Mouse (Mus musculus) MEL (cell line): Measurements from ENCODE around the gene Acp4. TPM values are rescaled to one million over a fixed set of nuclear protein-coding genes. Genes with fewer than 3 reads are reported as not detected.
A peak's percentile ranks its signal among the peaks of the same experiment; 100 is the strongest.

ENCODE experiments used
- DNase-seq: peaks from one replicate; pipeline ENCODE4 v3.0.0; 2011; ENCODE audit warnings: low read depth, low spot score
- H3K27ac ChIP-seq: 2 replicates; pipeline ENCODE4 v1.5.1; 2012; ENCODE audit warnings: low read depth, mild to moderate bottlenecking, control low read depth, low read length, moderate library complexity; ENCODE audit not compliant: control insufficient read depth
- H3K27me3 ChIP-seq, 2 experiments: fragments of 150-350 bp in 1 of 2; sonication (generic) in 1 of 2; 2 replicates each; pipeline ENCODE4 v1.6.1; 2012; ENCODE audit warnings: low read length in 2 of 2, mild to moderate bottlenecking in 2 of 2, improper control_type of control experiment in 1 of 2, moderate library complexity in 1 of 2; ENCODE audit not compliant: insufficient read depth in 2 of 2, control insufficient read depth in 1 of 2
- H3K36me3 ChIP-seq, 2 experiments: 2 replicates each; pipeline ENCODE4 v1.6.1; 2012 to 2014; ENCODE audit warnings: low read length in 2 of 2, improper control_type of control experiment in 1 of 2, inconsistent platforms in 1 of 2, mild to moderate bottlenecking in 1 of 2; ENCODE audit not compliant: insufficient read depth in 2 of 2, control insufficient read depth in 1 of 2
- H3K4me1 ChIP-seq, 2 experiments: fragments of 150-350 bp in 1 of 2; sonication (generic) in 1 of 2; 2 replicates each; pipeline ENCODE4 v1.6.1; 2012; ENCODE audit warnings: low read length in 2 of 2, improper control_type of control experiment in 1 of 2, mild to moderate bottlenecking in 1 of 2; ENCODE audit not compliant: insufficient read depth in 2 of 2, control insufficient read depth in 1 of 2
- H3K4me3 ChIP-seq, 2 experiments: fragments of 150-350 bp in 1 of 2; sonication (generic) in 1 of 2; 2 replicates each; pipeline ENCODE4 v1.5.1; 2012; ENCODE audit warnings: low read depth in 2 of 2, low read length in 2 of 2, mild to moderate bottlenecking in 2 of 2, moderate library complexity in 2 of 2, control low read depth in 1 of 2, improper control_type of control experiment in 1 of 2; ENCODE audit not compliant: control insufficient read depth in 1 of 2, insufficient read depth in 1 of 2
- H3K79me2 ChIP-seq: 2 replicates; pipeline ENCODE4 v1.6.1; 2012; ENCODE audit warnings: mild to moderate bottlenecking, low read length, moderate library complexity; ENCODE audit not compliant: control insufficient read depth, poor library complexity, insufficient read depth
- H3K9ac ChIP-seq: 2 replicates; pipeline ENCODE4 v1.6.1; 2012; ENCODE audit warnings: low read depth, mild to moderate bottlenecking, control low read depth, low read length, moderate library complexity; ENCODE audit not compliant: control insufficient read depth, poor library complexity, severe bottlenecking
- H3K9me3 ChIP-seq: fragments of 150-350 bp; sonication (generic); replicated peaks from 2 replicates; pipeline ENCODE4 v1.6.1; 2012; ENCODE audit warnings: mild to moderate bottlenecking, low read length, improper control_type of control experiment, moderate library complexity; ENCODE audit not compliant: insufficient read depth
- CHD1 ChIP-seq: IDR thresholded peaks from 2 replicates; pipeline ENCODE4 v1.6.1; 2012; ENCODE audit warnings: low read depth, mild to moderate bottlenecking, inconsistent platforms, low read length, improper control_type of control experiment
- CHD2 ChIP-seq: IDR thresholded peaks from 2 replicates; pipeline ENCODE4 v1.6.1; 2011; ENCODE audit warnings: low read length, improper control_type of control experiment
- CTCF ChIP-seq, 3 experiments: IDR thresholded peaks in 2 of 3; conservative IDR thresholded peaks in 1 of 3; 2 replicates each; pipeline ENCODE4 v1.5.1; 2011 to 2012; ENCODE audit warnings: low read length in 3 of 3, low read depth in 2 of 3, mild to moderate bottlenecking in 2 of 3, improper control_type of control experiment in 1 of 3, inconsistent platforms in 1 of 3, mixed read lengths in 1 of 3, moderate library complexity in 1 of 3; ENCODE audit not compliant: control insufficient read depth in 1 of 3, insufficient read depth in 1 of 3, poor library complexity in 1 of 3, severe bottlenecking in 1 of 3
- E2F4 ChIP-seq: IDR thresholded peaks from 2 replicates; pipeline ENCODE4 v1.6.1; 2011; ENCODE audit warnings: low read depth, low read length, improper control_type of control experiment, borderline replicate concordance
- ELF1 ChIP-seq: IDR thresholded peaks from 2 replicates; pipeline ENCODE4 v1.6.1; 2014; ENCODE audit warnings: low read depth, mild to moderate bottlenecking, inconsistent platforms, low read length, improper control_type of control experiment, moderate library complexity
- EP300 ChIP-seq, 2 experiments: IDR thresholded peaks; 2 replicates each; pipeline ENCODE4 v1.6.1; 2011; ENCODE audit warnings: improper control_type of control experiment in 2 of 2, low read length in 2 of 2, low read depth in 1 of 2, mild to moderate bottlenecking in 1 of 2
- ETS1 ChIP-seq: IDR thresholded peaks from 2 replicates; pipeline ENCODE4 v1.6.1; 2012; ENCODE audit warnings: low read depth, mild to moderate bottlenecking, inconsistent platforms, low read length, improper control_type of control experiment, moderate library complexity
- JUND ChIP-seq: IDR thresholded peaks from 2 replicates; pipeline ENCODE4 v1.6.1; 2011; ENCODE audit warnings: low read depth, mild to moderate bottlenecking, improper control_type of control experiment, low read length
- KAT2A ChIP-seq: conservative IDR thresholded peaks from 2 replicates; pipeline ENCODE4 v1.6.1; 2012; ENCODE audit warnings: low read depth, low read length, improper control_type of control experiment, inconsistent platforms
- MAFK ChIP-seq: IDR thresholded peaks from 2 replicates; pipeline ENCODE4 v1.6.1; 2011; ENCODE audit warnings: low read depth, mild to moderate bottlenecking, low read length, improper control_type of control experiment, borderline replicate concordance
- MAZ ChIP-seq: IDR thresholded peaks from 2 replicates; pipeline ENCODE4 v1.6.1; 2012; ENCODE audit warnings: low read depth, mild to moderate bottlenecking, inconsistent platforms, low read length, improper control_type of control experiment
- MEF2A ChIP-seq: IDR thresholded peaks from 2 replicates; pipeline ENCODE4 v1.6.1; 2014; ENCODE audit warnings: low read depth, mild to moderate bottlenecking, inconsistent platforms, low read length, improper control_type of control experiment; ENCODE audit not compliant: poor library complexity, insufficient replicate concordance, severe bottlenecking; ENCODE audit errors: extremely low read depth
- MXI1 ChIP-seq: IDR thresholded peaks from 2 replicates; pipeline ENCODE4 v1.6.1; 2011; ENCODE audit warnings: mild to moderate bottlenecking, low read depth, low read length, improper control_type of control experiment
- NELFE ChIP-seq: IDR thresholded peaks from 2 replicates; pipeline ENCODE4 v1.6.1; 2011; ENCODE audit warnings: low read depth, low read length, improper control_type of control experiment
- POLR2A ChIP-seq, 2 experiments: IDR thresholded peaks; 2 replicates each; pipeline ENCODE4 v1.6.1; 2011 to 2012; ENCODE audit warnings: low read length in 2 of 2, mild to moderate bottlenecking in 2 of 2, control low read depth in 1 of 2, improper control_type of control experiment in 1 of 2, low read depth in 1 of 2, moderate library complexity in 1 of 2; ENCODE audit not compliant: control insufficient read depth in 1 of 2, insufficient read depth in 1 of 2, poor library complexity in 1 of 2
- POLR2AphosphoS2 ChIP-seq: IDR thresholded peaks from 2 replicates; pipeline ENCODE4 v1.6.1; 2011; ENCODE audit warnings: low read length, improper control_type of control experiment
- POLR2AphosphoS5 ChIP-seq: IDR thresholded peaks from 2 replicates; pipeline ENCODE4 v1.6.1; 2012; ENCODE audit warnings: low read depth, borderline replicate concordance, mild to moderate bottlenecking, inconsistent platforms, low read length, moderate library complexity, mixed read lengths
- RAD21 ChIP-seq: IDR thresholded peaks from 2 replicates; pipeline ENCODE4 v1.6.1; 2011; ENCODE audit warnings: mild to moderate bottlenecking, low read depth, low read length, improper control_type of control experiment
- RCOR1 ChIP-seq: IDR thresholded peaks from 2 replicates; pipeline ENCODE4 v1.6.1; 2012; ENCODE audit warnings: low read depth, mild to moderate bottlenecking, inconsistent platforms, low read length, improper control_type of control experiment
- TAL1 ChIP-seq: IDR thresholded peaks from 2 replicates; pipeline ENCODE4 v1.6.1; 2012; ENCODE audit warnings: mild to moderate bottlenecking, inconsistent platforms, low read length, moderate library complexity, mixed read lengths
- TCF12 ChIP-seq: IDR thresholded peaks from 2 replicates; pipeline ENCODE4 v1.6.1; 2014; ENCODE audit warnings: low read depth, mild to moderate bottlenecking, inconsistent platforms, low read length, improper control_type of control experiment, moderate library complexity
- UBTF ChIP-seq: IDR thresholded peaks from 2 replicates; pipeline ENCODE4 v1.6.1; 2012; ENCODE audit warnings: low read depth, mild to moderate bottlenecking, inconsistent platforms, low read length, improper control_type of control experiment, moderate library complexity, borderline replicate concordance; ENCODE audit not compliant: insufficient read depth
- USF1 ChIP-seq: IDR thresholded peaks from 2 replicates; pipeline ENCODE4 v1.6.1; 2014; ENCODE audit warnings: low read depth, mild to moderate bottlenecking, inconsistent platforms, low read length, improper control_type of control experiment, moderate library complexity
- USF2 ChIP-seq, 2 experiments: IDR thresholded peaks; 2 replicates each; pipeline ENCODE4 v1.6.1; 2011 to 2012; ENCODE audit warnings: improper control_type of control experiment in 2 of 2, low read length in 2 of 2, borderline replicate concordance in 1 of 2, inconsistent platforms in 1 of 2, low read depth in 1 of 2, mild to moderate bottlenecking in 1 of 2; ENCODE audit not compliant: insufficient read depth in 1 of 2
- ZC3H11A ChIP-seq: IDR thresholded peaks from 2 replicates; pipeline ENCODE4 v1.6.1; 2012; ENCODE audit warnings: low read depth, mild to moderate bottlenecking, inconsistent platforms, low read length, improper control_type of control experiment
- ZMIZ1 ChIP-seq: IDR thresholded peaks from 2 replicates; pipeline ENCODE4 v1.6.1; 2012; ENCODE audit warnings: low read depth, mild to moderate bottlenecking, inconsistent platforms, low read length, improper control_type of control experiment, moderate library complexity
- polyA plus RNA-seq, 2 experiments: library from polyadenylated mRNA; stranded (reverse) in 1 of 2; unstranded in 1 of 2; fragments of >175 nt in 1 of 2; fragments of >200 nt in 1 of 2; gene quantifications; 2 replicates each; pipeline versions ENCODE4 v1.2.1 to v1.2.4; 2012; ENCODE audit warnings: low replicate concordance in 2 of 2, low read depth in 1 of 2; ENCODE audit not compliant: insufficient read length in 2 of 2, insufficient read depth in 1 of 2, missing spikeins in 1 of 2
- total RNA-seq: library from RNA; depleted of rRNA; stranded (reverse); fragments of 300-350 nt; gene quantifications from 2 replicates; pipeline ENCODE4 v1.2.3, GENCODE M21; 2012

The Acp4 gene
- total and polyA plus RNA-seq, 3 experiments = 0.12 to 0.14 TPM; not detected in 1

DNA sequence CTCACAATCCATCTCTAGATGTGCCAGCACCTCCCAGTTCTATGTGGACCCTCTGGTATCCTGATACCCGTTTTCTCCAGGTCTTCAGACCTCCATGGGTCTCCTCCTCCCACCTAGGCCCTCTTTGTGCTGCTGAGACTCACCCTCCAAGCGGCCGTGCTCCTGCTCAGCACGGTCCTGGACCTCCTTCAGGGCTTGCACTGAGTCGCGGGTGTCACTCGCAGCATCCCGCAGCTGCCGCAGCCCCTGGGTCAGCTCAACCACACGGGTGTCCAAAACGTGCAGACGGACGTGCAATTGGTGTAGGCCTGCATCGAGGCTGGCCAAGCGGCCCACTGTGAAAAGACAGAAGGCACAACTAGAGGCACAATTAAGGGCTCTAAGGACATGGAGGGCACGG is 48.5 kb upstream of the Acp4 start:
- Histone ChIP-seq H3K79me2 (peaks cover 1% of the 10 kb centered on the region; the same call in 1 of the 2 replicates), H3K27me3 (peaks cover 3 to 4% of the 10 kb centered on the region in 2 experiments; a peak in 3 of 4 replicates), H3K27ac (no peak overlapping the region), H3K9me3 (no peaks in the 10 kb centered on the region), H3K9ac (peak overlapping the region; percentile 8; the same call in 1 of the 2 replicates), H3K4me3 (peak overlapping the region; percentile 36 to 43; a peak in 3 of 4 replicates), H3K4me1 (peaks cover 0 to 10% of the 10 kb centered on the region in 2 experiments; a peak in 2 of 4 replicates), H3K36me3 (peaks cover 0 to 4% of the 10 kb centered on the region in 2 experiments; a peak in 1 of 4 replicates)
- TF ChIP-seq RAD21 (no peak), CTCF (IDR thresholded peaks at IDR 0.05 in 2 of 3, conservative IDR thresholded peaks at IDR 0.05 in 1 of 3; ENCODE audit: control insufficient read depth in 1 of 3, insufficient read depth in 1 of 3, low read depth in 2 of 3, low read length in 3 of 3, poor library complexity in 1 of 3, severe bottlenecking in 1 of 3) (no peak), MEF2A (no peak), NELFE (0 out of 2 replicates have a peak, but pooled peaks have one; percentile 27), CHD1 (no peak), MAZ (0 out of 2 replicates have a peak, but pooled peaks have one; percentile 5), ETS1 (no peak), TAL1 (no peak), E2F4 (no peak), MAFK (no peak)
- DNase-seq = no peak

- Histone ChIP-seq H3K27me3 (no peaks in the 10 kb centered on the region; a peak in 1 of 4 replicates), H3K9me3 (no peaks in the 10 kb centered on the region), H3K4me3 (peak overlapping the region; percentile 63 to 84), H3K27ac (peak overlapping the region; percentile 83), H3K79me2 (peaks cover 1% of the 10 kb centered on the region; the same call in 1 of the 2 replicates), H3K4me1 (peaks cover 0 to 10% of the 10 kb centered on the region in 2 experiments; a peak in 2 of 4 replicates), H3K9ac (peak overlapping the region; percentile 93), H3K36me3 (peaks cover 0 to 4% of the 10 kb centered on the region in 2 experiments; a peak in 1 of 4 replicates)
- peak; percentile 99 for DNase-seq
- TF ChIP-seq USF2 (IDR thresholded peaks at IDR 0.05; ENCODE audit: borderline replicate concordance in 1 of 2, insufficient read depth in 1 of 2, low read depth in 1 of 2, low read length in 2 of 2) (no peak), ELF1 (no peak), MEF2A (no peak), KAT2A (0 out of 2 replicates have a peak, but pooled peaks have one; percentile 35), CTCF (IDR thresholded peaks at IDR 0.05 in 2 of 3, conservative IDR thresholded peaks at IDR 0.05 in 1 of 3; ENCODE audit: control insufficient read depth in 1 of 3, insufficient read depth in 1 of 3, low read depth in 2 of 3, low read length in 3 of 3, poor library complexity in 1 of 3, severe bottlenecking in 1 of 3) (no peak), MAZ (peak; percentile 38; the same call in 1 of the 2 replicates), RCOR1 (no peak), JUND (no peak), TCF12 (peak; percentile 48; the same call in 1 of the 2 replicates), ZC3H11A (no peak), EP300 (IDR thresholded peaks at IDR 0.05; ENCODE audit: low read depth in 1 of 2, low read length in 2 of 2) (no peak), UBTF (no peak), RAD21 (no peak), POLR2AphosphoS2 (peak; percentile 91), ZMIZ1 (peak; percentile 87; the same call in 1 of the 2 replicates), POLR2A (IDR thresholded peaks at IDR 0.05; ENCODE audit: control insufficient read depth in 1 of 2, insufficient read depth in 1 of 2, low read depth in 1 of 2, low read length in 2 of 2, poor library complexity in 1 of 2) (peak; percentile 94 to 97), USF1 (no peak), MXI1 (no peak; the same call in 1 of the 2 replicates), MAFK (no peak), E2F4 (no peak), POLR2AphosphoS5 (no peak), TAL1 (no peak), CHD2 (peak; percentile 97)
These were observed 47.8 kb upstream of the Acp4 start for GRCm38 (mm10) chr7:44304775-44305641.
